Mouse (Mus musculus) MEL (cell line): ENCODE results near the gene Klk7. TPM values are rescaled to one million over a fixed set of nuclear protein-coding genes. Genes with fewer than 3 reads are reported as not detected.

Experiments used
- DNase-seq: peaks from one replicate; pipeline ENCODE4 v3.0.0; 2011; ENCODE audit warnings: low read depth, low spot score
- H3K27ac ChIP-seq: 2 replicates; pipeline ENCODE4 v1.5.1; 2012; ENCODE audit warnings: low read depth, mild to moderate bottlenecking, control low read depth, low read length, moderate library complexity; ENCODE audit not compliant: control insufficient read depth
- H3K27me3 ChIP-seq, 2 experiments: fragments of 150-350 bp in 1 of 2; sonication (generic) in 1 of 2; 2 replicates each; pipeline ENCODE4 v1.6.1; 2012; ENCODE audit warnings: low read length in 2 of 2, mild to moderate bottlenecking in 2 of 2, improper control_type of control experiment in 1 of 2, moderate library complexity in 1 of 2; ENCODE audit not compliant: insufficient read depth in 2 of 2, control insufficient read depth in 1 of 2
- H3K36me3 ChIP-seq, 2 experiments: 2 replicates each; pipeline ENCODE4 v1.6.1; 2012 to 2014; ENCODE audit warnings: low read length in 2 of 2, improper control_type of control experiment in 1 of 2, inconsistent platforms in 1 of 2, mild to moderate bottlenecking in 1 of 2; ENCODE audit not compliant: insufficient read depth in 2 of 2, control insufficient read depth in 1 of 2
- H3K4me1 ChIP-seq, 2 experiments: fragments of 150-350 bp in 1 of 2; sonication (generic) in 1 of 2; 2 replicates each; pipeline ENCODE4 v1.6.1; 2012; ENCODE audit warnings: low read length in 2 of 2, improper control_type of control experiment in 1 of 2, mild to moderate bottlenecking in 1 of 2; ENCODE audit not compliant: insufficient read depth in 2 of 2, control insufficient read depth in 1 of 2
- H3K4me3 ChIP-seq, 2 experiments: fragments of 150-350 bp in 1 of 2; sonication (generic) in 1 of 2; 2 replicates each; pipeline ENCODE4 v1.5.1; 2012; ENCODE audit warnings: low read depth in 2 of 2, low read length in 2 of 2, mild to moderate bottlenecking in 2 of 2, moderate library complexity in 2 of 2, control low read depth in 1 of 2, improper control_type of control experiment in 1 of 2; ENCODE audit not compliant: control insufficient read depth in 1 of 2, insufficient read depth in 1 of 2
- H3K79me2 ChIP-seq: 2 replicates; pipeline ENCODE4 v1.6.1; 2012; ENCODE audit warnings: mild to moderate bottlenecking, low read length, moderate library complexity; ENCODE audit not compliant: control insufficient read depth, poor library complexity, insufficient read depth
- H3K9ac ChIP-seq: 2 replicates; pipeline ENCODE4 v1.6.1; 2012; ENCODE audit warnings: low read depth, mild to moderate bottlenecking, control low read depth, low read length, moderate library complexity; ENCODE audit not compliant: control insufficient read depth, poor library complexity, severe bottlenecking
- H3K9me3 ChIP-seq: fragments of 150-350 bp; sonication (generic); replicated peaks from 2 replicates; pipeline ENCODE4 v1.6.1; 2012; ENCODE audit warnings: mild to moderate bottlenecking, low read length, improper control_type of control experiment, moderate library complexity; ENCODE audit not compliant: insufficient read depth
- BHLHE40 ChIP-seq: IDR thresholded peaks from 2 replicates; pipeline ENCODE4 v1.6.1; 2012; ENCODE audit warnings: low read depth, mild to moderate bottlenecking, inconsistent platforms, low read length, improper control_type of control experiment, borderline replicate concordance
- E2F4 ChIP-seq: IDR thresholded peaks from 2 replicates; pipeline ENCODE4 v1.6.1; 2011; ENCODE audit warnings: low read depth, low read length, improper control_type of control experiment, borderline replicate concordance
- ELF1 ChIP-seq: IDR thresholded peaks from 2 replicates; pipeline ENCODE4 v1.6.1; 2014; ENCODE audit warnings: low read depth, mild to moderate bottlenecking, inconsistent platforms, low read length, improper control_type of control experiment, moderate library complexity
- EP300 ChIP-seq, 2 experiments: IDR thresholded peaks; 2 replicates each; pipeline ENCODE4 v1.6.1; 2011; ENCODE audit warnings: improper control_type of control experiment in 2 of 2, low read length in 2 of 2, low read depth in 1 of 2, mild to moderate bottlenecking in 1 of 2
- GABPA ChIP-seq: IDR thresholded peaks from 2 replicates; pipeline ENCODE4 v1.6.1; 2012; ENCODE audit warnings: low read depth, mild to moderate bottlenecking, inconsistent platforms, low read length, improper control_type of control experiment, moderate library complexity
- GATA1 ChIP-seq: IDR thresholded peaks from 2 replicates; pipeline ENCODE4 v1.6.1; 2011; ENCODE audit warnings: low read depth, low read length, improper control_type of control experiment
- HCFC1 ChIP-seq: IDR thresholded peaks from 2 replicates; pipeline ENCODE4 v1.6.1; 2012; ENCODE audit warnings: low read depth, mild to moderate bottlenecking, inconsistent platforms, low read length, improper control_type of control experiment, moderate library complexity
- JUND ChIP-seq: IDR thresholded peaks from 2 replicates; pipeline ENCODE4 v1.6.1; 2011; ENCODE audit warnings: low read depth, mild to moderate bottlenecking, improper control_type of control experiment, low read length
- KAT2A ChIP-seq: conservative IDR thresholded peaks from 2 replicates; pipeline ENCODE4 v1.6.1; 2012; ENCODE audit warnings: low read depth, low read length, improper control_type of control experiment, inconsistent platforms
- MAX ChIP-seq: IDR thresholded peaks from 2 replicates; pipeline ENCODE4 v1.6.1; 2011; ENCODE audit warnings: low read length, improper control_type of control experiment
- MAZ ChIP-seq: IDR thresholded peaks from 2 replicates; pipeline ENCODE4 v1.6.1; 2012; ENCODE audit warnings: low read depth, mild to moderate bottlenecking, inconsistent platforms, low read length, improper control_type of control experiment
- MXI1 ChIP-seq: IDR thresholded peaks from 2 replicates; pipeline ENCODE4 v1.6.1; 2011; ENCODE audit warnings: mild to moderate bottlenecking, low read depth, low read length, improper control_type of control experiment
- MYB ChIP-seq: IDR thresholded peaks from 2 replicates; pipeline ENCODE4 v1.6.1; 2011; ENCODE audit warnings: mild to moderate bottlenecking, low read depth, low read length, improper control_type of control experiment
- NRF1 ChIP-seq: IDR thresholded peaks from 2 replicates; pipeline ENCODE4 v1.6.1; 2014; ENCODE audit warnings: low read depth, mild to moderate bottlenecking, inconsistent platforms, low read length, improper control_type of control experiment, moderate library complexity; ENCODE audit not compliant: poor library complexity, insufficient read depth, severe bottlenecking
- POLR2A ChIP-seq, 2 experiments: IDR thresholded peaks; 2 replicates each; pipeline ENCODE4 v1.6.1; 2011 to 2012; ENCODE audit warnings: low read length in 2 of 2, mild to moderate bottlenecking in 2 of 2, control low read depth in 1 of 2, improper control_type of control experiment in 1 of 2, low read depth in 1 of 2, moderate library complexity in 1 of 2; ENCODE audit not compliant: control insufficient read depth in 1 of 2, insufficient read depth in 1 of 2, poor library complexity in 1 of 2
- POLR2AphosphoS5 ChIP-seq: IDR thresholded peaks from 2 replicates; pipeline ENCODE4 v1.6.1; 2012; ENCODE audit warnings: low read depth, borderline replicate concordance, mild to moderate bottlenecking, inconsistent platforms, low read length, moderate library complexity, mixed read lengths
- RAD21 ChIP-seq: IDR thresholded peaks from 2 replicates; pipeline ENCODE4 v1.6.1; 2011; ENCODE audit warnings: mild to moderate bottlenecking, low read depth, low read length, improper control_type of control experiment
- RCOR1 ChIP-seq: IDR thresholded peaks from 2 replicates; pipeline ENCODE4 v1.6.1; 2012; ENCODE audit warnings: low read depth, mild to moderate bottlenecking, inconsistent platforms, low read length, improper control_type of control experiment
- SIN3A ChIP-seq: IDR thresholded peaks from 2 replicates; pipeline ENCODE4 v1.6.1; 2012; ENCODE audit warnings: low read length, improper control_type of control experiment, inconsistent platforms
- TCF12 ChIP-seq: IDR thresholded peaks from 2 replicates; pipeline ENCODE4 v1.6.1; 2014; ENCODE audit warnings: low read depth, mild to moderate bottlenecking, inconsistent platforms, low read length, improper control_type of control experiment, moderate library complexity
- UBTF ChIP-seq: IDR thresholded peaks from 2 replicates; pipeline ENCODE4 v1.6.1; 2012; ENCODE audit warnings: low read depth, mild to moderate bottlenecking, inconsistent platforms, low read length, improper control_type of control experiment, moderate library complexity, borderline replicate concordance; ENCODE audit not compliant: insufficient read depth
- ZMIZ1 ChIP-seq: IDR thresholded peaks from 2 replicates; pipeline ENCODE4 v1.6.1; 2012; ENCODE audit warnings: low read depth, mild to moderate bottlenecking, inconsistent platforms, low read length, improper control_type of control experiment, moderate library complexity
- ZNF384 ChIP-seq: IDR thresholded peaks from 2 replicates; pipeline ENCODE4 v1.6.1; 2012; ENCODE audit warnings: low read depth, mild to moderate bottlenecking, inconsistent platforms, low read length, improper control_type of control experiment
- polyA plus RNA-seq, 2 experiments: library from polyadenylated mRNA; stranded (reverse) in 1 of 2; unstranded in 1 of 2; fragments of >175 nt in 1 of 2; fragments of >200 nt in 1 of 2; gene quantifications; 2 replicates each; pipeline versions ENCODE4 v1.2.1 to v1.2.4; 2012; ENCODE audit warnings: low replicate concordance in 2 of 2, low read depth in 1 of 2; ENCODE audit not compliant: insufficient read length in 2 of 2, insufficient read depth in 1 of 2, missing spikeins in 1 of 2
- total RNA-seq: library from RNA; depleted of rRNA; stranded (reverse); fragments of 300-350 nt; gene quantifications from 2 replicates; pipeline ENCODE4 v1.2.3, GENCODE M21; 2012

Klk7 gene
- total and polyA plus RNA-seq, 3 experiments, result not detected

GRCm38 (mm10) chr7:43780241-43780640, 30.9 kb upstream of the Klk7 start:
- no peak for DNase-seq
- TF ChIP-seq BHLHE40, result no peak
- TF ChIP-seq RCOR1, result no peak
- no peak for TF ChIP-seq ZNF384
- TF ChIP-seq MAZ, result no peak
- TF ChIP-seq UBTF, result no peak
- no peak overlapping the region for H3K27ac ChIP-seq
- H3K79me2 ChIP-seq, result no peaks in the 10 kb centered on the region
- no peaks in the 10 kb centered on the region for H3K9me3 ChIP-seq
- H3K9ac ChIP-seq, result no peak overlapping the region
- no peaks in the 10 kb centered on the region for H3K36me3 ChIP-seq
- no peaks in the 10 kb centered on the region; a peak in 1 of 4 replicates for H3K27me3 ChIP-seq
- H3K4me1 ChIP-seq, result no peaks in the 10 kb centered on the region
- H3K4me3 ChIP-seq, result no peak overlapping the region

- Histone ChIP-seq H3K27me3 (no peaks in the 10 kb centered on the region; a peak in 1 of 4 replicates), H3K9ac (no peak within 1 kb of the TSS), H3K79me2 (no peaks in the 10 kb centered on the region), H3K9me3 (no peaks in the 10 kb centered on the region), H3K27ac (no peak within 1 kb of the TSS), H3K4me3 (no peak within 1 kb of the TSS), H3K36me3 (no peaks in the 10 kb centered on the region), H3K4me1 (no peaks in the 10 kb centered on the region)
- DNase-seq, result no peak
- TF ChIP-seq MXI1 (no peak), HCFC1 (no peak), JUND (no peak), GATA1 (no peak), NRF1 (no peak), MAX (no peak), ZMIZ1 (no peak)
Measured at GRCm38 (mm10) chr7:43780746-43781145, 30.3 kb upstream of the Klk7 start, which contains the start of gene Klk10. Gene Klk10 (plus strand): TSS chr7:43781035.

- Histone ChIP-seq H3K27ac (no peak overlapping the region), H3K27me3 (no peaks in the 10 kb centered on the region; a peak in 1 of 4 replicates), H3K4me1 (no peaks in the 10 kb centered on the region), H3K9me3 (no peaks in the 10 kb centered on the region), H3K79me2 (no peaks in the 10 kb centered on the region), H3K36me3 (no peaks in the 10 kb centered on the region), H3K4me3 (no peak overlapping the region), H3K9ac (no peak overlapping the region)
- DNase-seq, result no peak
- TF ChIP-seq GATA1, result no peak
- no peak for TF ChIP-seq RAD21
- TF ChIP-seq TCF12, result no peak
- TF ChIP-seq EP300 (IDR thresholded peaks at IDR 0.05; ENCODE audit: low read depth in 1 of 2, low read length in 2 of 2), result no peak
- no peak for TF ChIP-seq POLR2A (IDR thresholded peaks at IDR 0.05; ENCODE audit: control insufficient read depth in 1 of 2, insufficient read depth in 1 of 2, low read depth in 1 of 2, low read length in 2 of 2, poor library complexity in 1 of 2)
- no peak for TF ChIP-seq MYB
- TF ChIP-seq ELF1, result no peak
- no peak for TF ChIP-seq POLR2AphosphoS5
- no peak for TF ChIP-seq E2F4
- TF ChIP-seq MAX, result no peak
- no peak for TF ChIP-seq SIN3A
- no peak for TF ChIP-seq KAT2A
- no peak for TF ChIP-seq GABPA
Measured at GRCm38 (mm10) chr7:43781541-43781940, 29.6 kb upstream of the Klk7 start.
